Mouse (Mus musculus): Measurements from ENCODE around the gene Lmntd1.
A peak's percentile ranks its signal among the peaks of the same experiment; 100 is the strongest.

The Lmntd1 gene

GRCm38 (mm10) chr6:145557059-145557992, 56.8 kb downstream of the Lmntd1 start:
- DNase-seq: no peak

GRCm38 (mm10) chr6:145553226-145553625, 60.9 kb downstream of the Lmntd1 start:
- no peak for DNase-seq

- no peak for DNase-seq
Observed at GRCm38 (mm10) chr6:145552817-145553216, 61.3 kb downstream of the Lmntd1 start.

- no peak for DNase-seq
Observed at GRCm38 (mm10) chr6:145550993-145551392, 63.1 kb downstream of the Lmntd1 start.

GRCm38 (mm10) chr6:145545927-145546641, 68.0 kb downstream of the Lmntd1 start:
- DNase-seq: peak; percentile 62

GRCm38 (mm10) chr6:145544838-145545237, 69.3 kb downstream of the Lmntd1 start:
- no peak for DNase-seq

GRCm38 (mm10) chr6:145544304-145544703, 69.8 kb downstream of the Lmntd1 start:
- no peak for DNase-seq

GRCm38 (mm10) chr6:145539568-145539859, 74.6 kb downstream of the Lmntd1 start:
- no peak for DNase-seq

- no peak for DNase-seq
Observed at GRCm38 (mm10) chr6:145538787-145539567, 75.1 kb downstream of the Lmntd1 start.

GRCm38 (mm10) chr6:145530464-145530863, 83.7 kb downstream of the Lmntd1 start:
- no peak for DNase-seq

GRCm38 (mm10) chr6:145523337-145523736, 90.8 kb downstream of the Lmntd1 start:
- DNase-seq: no peak

GRCm38 (mm10) chr6:145522617-145523016, 91.5 kb downstream of the Lmntd1 start:
- no peak for DNase-seq

- no peak for DNase-seq
Observed at GRCm38 (mm10) chr6:145517002-145517401, 97.1 kb downstream of the Lmntd1 start.

GRCm38 (mm10) chr6:145515859-145516581, 98.1 kb downstream of the Lmntd1 start:
- DNase-seq: peak; percentile 58

GRCm38 (mm10) chr6:145511265-145511664, 102.9 kb downstream of the Lmntd1 start:
- DNase-seq: no peak

GRCm38 (mm10) chr6:145508828-145509227, 105.3 kb downstream of the Lmntd1 start:
- no peak for DNase-seq

GRCm38 (mm10) chr6:145501751-145502150, 112.4 kb downstream of the Lmntd1 start:
- DNase-seq: no peak

GRCm38 (mm10) chr6:145499574-145500546, 114.3 kb downstream of the Lmntd1 start:
- DNase-seq: peak; percentile 35

GRCm38 (mm10) chr6:145495731-145496130, 118.4 kb downstream of the Lmntd1 start:
- no peak for DNase-seq

GRCm38 (mm10) chr6:145488251-145488650, 125.9 kb downstream of the Lmntd1 start:
- no peak for DNase-seq

- no peak for DNase-seq
Observed at GRCm38 (mm10) chr6:145485986-145486605, 128.0 kb downstream of the Lmntd1 start.
